Mouse (Mus musculus) monocyte, adult 5-6 weeks (primary cell): Measurements from ENCODE around the gene Polr3b. TPM values are rescaled to one million over a fixed set of nuclear protein-coding genes. Genes with fewer than 3 reads are reported as not detected.

Experiments
- total RNA-seq: library from RNA; stranded (forward); fragments of 200-1000, 200-491, 200-594 nt; gene quantifications from 3 replicates; pipeline ENCODE4 v1.2.3, GENCODE M21; 2017

Polr3b gene
- total RNA-seq, 1 experiment from 2014 or later, result 19.0 TPM

Other genes with a start within 250 kb of the Polr3b start
- 0.29 to 0.48 TPM in 2 of 3 replicates, not detected in the other for gene Nuak1, start 181.7 kb upstream of the Polr3b start, total RNA-seq
- gene Ckap4, start 88.2 kb upstream of the Polr3b start, total RNA-seq, result 11.0 to 16.6 TPM (median 12.2 TPM) in 3 replicates
- 38.5 to 76.5 TPM (median 57.3 TPM) in 3 replicates for gene Tcp11l2, start 45.7 kb upstream of the Polr3b start, total RNA-seq
- gene Rfx4, start 133.8 kb downstream of the Polr3b start, total RNA-seq, result not detected in 3 replicates